Mouse (Mus musculus) heart, embryonic 10.5 days (tissue): ENCODE data around the gene Rab31. TPM values are rescaled to one million over a fixed set of nuclear protein-coding genes. Genes with fewer than 3 reads are reported as not detected.
A peak's percentile ranks its signal among the peaks of the same experiment; 100 is the strongest.

Experiments used
- DNase-seq: peaks from one replicate; pipeline ENCODE4 v3.0.0-alpha.2; 2017; ENCODE audit warnings: low spot score
- H3K27ac ChIP-seq: fragments of 300-500 bp; sonication (generic); 2 replicates; pipeline ENCODE4 v1.5.1; 2016; ENCODE audit warnings: mild to moderate bottlenecking
- H3K27me3 ChIP-seq: fragments of 300-500 bp; sonication (generic); 2 replicates; pipeline ENCODE4 v1.6.1; 2016; ENCODE audit warnings: mild to moderate bottlenecking; ENCODE audit not compliant: poor library complexity, insufficient read depth, severe bottlenecking
- H3K36me3 ChIP-seq: fragments of 300-500 bp; sonication (generic); 2 replicates; pipeline ENCODE4 v1.6.1; 2016; ENCODE audit warnings: mild to moderate bottlenecking, moderate library complexity
- H3K4me1 ChIP-seq: fragments of 300-500 bp; sonication (generic); 2 replicates; pipeline ENCODE4 v1.6.1; 2016; ENCODE audit warnings: mild to moderate bottlenecking
- H3K4me3 ChIP-seq: fragments of 300-500 bp; sonication (generic); 2 replicates; pipeline ENCODE4 v1.5.1; 2016; ENCODE audit warnings: mild to moderate bottlenecking, moderate library complexity
- H3K9me3 ChIP-seq: fragments of 300-500 bp; sonication (generic); 2 replicates; pipeline ENCODE4 v1.6.1; 2016; ENCODE audit warnings: mild to moderate bottlenecking, moderate library complexity
- WGBS: fragments of 180-500 bp; shearing (Covaris S2); methylation state at CpG from one replicate; pipeline ENCODE4 v1.1.7; 2016; 5-methylcytosine and 5-hydroxymethylcytosine counted together
- polyA plus RNA-seq: library from polyadenylated mRNA; unstranded; fragments of >200 nt; fragmentation: Nextera tagmentation; extraction: Ambion mirVana; gene quantifications from 2 replicates; pipeline ENCODE4 v1.2.1, GENCODE M21; 2016

The Rab31 gene
- polyA plus RNA-seq, 1 experiment from 2014 or later = 35.7 TPM

- Histone ChIP-seq H3K4me1 (peaks cover 11% of the 10 kb centered on the region), H3K27me3 (no peaks in the 10 kb centered on the region), H3K36me3 (peaks cover 8% of the 10 kb centered on the region; the same call in 1 of the 2 replicates), H3K27ac (no peak overlapping the region), H3K4me3 (no peak overlapping the region), H3K9me3 (no peaks in the 10 kb centered on the region)
- WGBS = 92% methylated on average over 12 of the region's 12 CpGs
- no peak for DNase-seq
These were observed 20.9 kb upstream of the Rab31 start for GRCm38 (mm10) chr17:65793307-65793930.

DNA sequence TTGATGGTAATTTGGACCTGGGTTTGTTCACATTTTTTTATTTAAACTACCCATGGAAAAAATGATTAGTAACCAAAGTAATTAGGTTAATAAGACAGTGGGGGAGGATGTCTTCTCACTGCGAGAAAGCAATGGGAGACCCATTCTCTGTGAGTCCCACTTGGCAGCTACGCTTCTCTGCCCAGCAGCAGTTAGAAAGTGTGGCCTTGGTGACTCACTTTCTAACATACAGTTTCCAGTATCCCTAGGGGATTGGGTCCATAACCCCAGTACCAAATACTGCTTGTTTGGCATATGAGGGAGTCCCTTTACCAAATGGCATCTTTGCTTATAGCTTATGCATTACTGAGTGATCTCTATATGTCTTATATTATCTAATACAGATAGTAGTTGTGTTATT, 18.6 kb upstream of the Rab31 start:
- DNase-seq = no peak
- Histone ChIP-seq H3K36me3 (peaks cover 15% of the 10 kb centered on the region), H3K27ac (no peak overlapping the region), H3K27me3 (no peaks in the 10 kb centered on the region), H3K4me1 (peaks cover 18% of the 10 kb centered on the region), H3K9me3 (no peaks in the 10 kb centered on the region), H3K4me3 (no peak overlapping the region)
- WGBS = 92% methylated on average over 2 of the region's 2 CpGs

DNA sequence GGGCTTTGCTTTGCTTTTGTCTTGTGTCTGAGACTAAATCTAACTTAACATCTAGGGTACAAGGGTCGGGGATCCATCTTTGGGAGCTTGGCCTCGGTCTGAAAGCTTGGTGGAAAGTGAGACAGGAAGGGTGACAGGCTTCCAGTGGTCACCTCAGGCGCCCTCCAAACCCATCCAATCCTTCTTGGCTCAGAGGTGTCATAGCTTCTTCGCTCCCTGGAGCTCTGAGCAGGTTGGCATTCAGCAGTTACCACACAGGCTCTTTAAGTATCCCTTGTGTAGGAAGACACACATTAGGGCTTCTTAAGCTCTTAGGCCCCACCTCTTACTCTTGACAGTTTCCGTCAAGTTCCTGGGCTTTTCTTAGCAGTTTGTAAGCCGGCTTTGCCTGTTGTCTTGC, 17.0 kb upstream of the Rab31 start:
- 84% methylated on average over 6 of the region's 6 CpGs for WGBS
- DNase-seq = no peak

GRCm38 (mm10) chr17:65788542-65789291, 16.2 kb upstream of the Rab31 start:
- H3K4me3 ChIP-seq = no peak overlapping the region
- H3K4me1 ChIP-seq = peaks cover 23% of the 10 kb centered on the region; the same call in 1 of the 2 replicates
- DNase-seq = no peak
- 79% methylated on average over 12 of the region's 12 CpGs for WGBS
- no peaks in the 10 kb centered on the region for H3K9me3 ChIP-seq
- peaks cover 21% of the 10 kb centered on the region for H3K36me3 ChIP-seq
- no peaks in the 10 kb centered on the region for H3K27me3 ChIP-seq
- H3K27ac ChIP-seq = no peak overlapping the region

More for the DNA sequence above, 17.0 kb upstream of the Rab31 start:
- H3K4me1 ChIP-seq = peaks cover 26% of the 10 kb centered on the region
- no peaks in the 10 kb centered on the region for H3K9me3 ChIP-seq
- peaks cover 23% of the 10 kb centered on the region for H3K36me3 ChIP-seq
- H3K4me3 ChIP-seq = no peak overlapping the region
- H3K27me3 ChIP-seq = no peaks in the 10 kb centered on the region
- H3K27ac ChIP-seq = no peak overlapping the region

DNA sequence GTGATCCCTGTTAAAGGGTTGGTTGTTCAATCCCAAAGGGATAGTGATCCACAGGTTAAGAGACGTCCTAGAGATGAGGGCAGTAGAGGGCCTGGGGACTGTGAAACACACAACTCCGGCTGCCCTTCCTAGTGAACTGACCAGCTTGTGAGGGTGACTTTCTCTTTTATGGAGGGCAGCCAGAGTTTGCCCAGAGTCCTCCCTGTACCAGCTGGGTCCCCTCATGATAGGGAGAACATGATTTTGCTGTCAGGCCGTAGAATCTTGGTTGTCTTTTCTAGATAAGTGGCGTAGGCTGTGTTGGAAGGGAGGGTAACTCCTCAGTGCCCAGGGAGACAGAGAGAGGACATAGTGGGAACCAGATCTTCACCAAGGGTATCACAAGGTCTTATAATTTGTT, 14.7 kb upstream of the Rab31 start:
- 76% methylated on average over 4 of the region's 4 CpGs for WGBS
- Histone ChIP-seq H3K36me3 (peaks cover 21% of the 10 kb centered on the region), H3K9me3 (no peaks in the 10 kb centered on the region), H3K27me3 (no peaks in the 10 kb centered on the region), H3K4me1 (peaks cover 23% of the 10 kb centered on the region; the same call in 1 of the 2 replicates), H3K4me3 (no peak overlapping the region), H3K27ac (no peak overlapping the region)
- no peak for DNase-seq

DNA sequence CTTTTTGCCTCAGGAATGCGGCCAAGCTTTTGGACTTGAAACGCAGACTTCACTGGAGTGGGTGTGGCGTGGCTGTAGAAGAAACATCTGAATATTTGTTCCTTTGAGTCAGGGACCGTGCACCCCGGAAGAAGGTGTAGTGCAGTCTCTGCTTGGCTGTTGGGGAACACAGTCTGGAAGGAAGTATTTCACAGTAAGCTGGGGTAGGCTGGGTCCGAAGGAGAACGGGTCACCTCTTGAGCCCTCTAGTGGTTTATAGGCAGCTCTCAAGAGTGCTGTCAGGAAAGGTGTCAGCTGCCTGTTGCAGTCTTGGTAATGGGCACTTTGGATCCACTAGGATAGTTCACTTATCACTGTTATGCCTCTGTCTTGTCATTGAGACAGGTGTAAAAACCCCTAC, 13.7 kb upstream of the Rab31 start:
- H3K27me3 ChIP-seq = no peaks in the 10 kb centered on the region
- no peak overlapping the region for H3K27ac ChIP-seq
- DNase-seq = no peak
- H3K4me3 ChIP-seq = no peak overlapping the region
- peaks cover 21% of the 10 kb centered on the region for H3K36me3 ChIP-seq
- H3K9me3 ChIP-seq = no peaks in the 10 kb centered on the region
- WGBS = 78% methylated on average over 7 of the region's 7 CpGs
- H3K4me1 ChIP-seq = peaks cover 29% of the 10 kb centered on the region

DNA sequence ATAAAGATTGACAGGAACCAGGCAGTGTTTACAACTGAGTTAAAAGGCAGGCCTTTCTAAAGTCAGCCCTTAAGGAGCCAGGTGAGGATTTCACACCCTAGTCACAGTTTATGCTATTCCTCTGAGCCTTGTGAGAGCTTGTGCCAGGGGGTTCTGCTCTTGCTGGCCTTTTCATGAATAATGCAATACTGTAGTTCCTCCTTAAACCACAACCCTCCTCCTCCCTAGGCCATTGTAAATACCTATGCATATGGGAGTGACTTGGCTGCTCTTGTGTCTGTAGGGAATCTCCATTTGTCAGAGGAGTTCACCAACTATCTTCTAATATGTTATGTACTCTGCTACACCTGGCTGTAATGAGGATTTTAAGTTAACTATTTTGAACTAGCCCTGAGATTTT, 13.2 kb upstream of the Rab31 start:
- H3K4me1 ChIP-seq = peaks cover 29% of the 10 kb centered on the region
- no peak overlapping the region for H3K4me3 ChIP-seq

DNA sequence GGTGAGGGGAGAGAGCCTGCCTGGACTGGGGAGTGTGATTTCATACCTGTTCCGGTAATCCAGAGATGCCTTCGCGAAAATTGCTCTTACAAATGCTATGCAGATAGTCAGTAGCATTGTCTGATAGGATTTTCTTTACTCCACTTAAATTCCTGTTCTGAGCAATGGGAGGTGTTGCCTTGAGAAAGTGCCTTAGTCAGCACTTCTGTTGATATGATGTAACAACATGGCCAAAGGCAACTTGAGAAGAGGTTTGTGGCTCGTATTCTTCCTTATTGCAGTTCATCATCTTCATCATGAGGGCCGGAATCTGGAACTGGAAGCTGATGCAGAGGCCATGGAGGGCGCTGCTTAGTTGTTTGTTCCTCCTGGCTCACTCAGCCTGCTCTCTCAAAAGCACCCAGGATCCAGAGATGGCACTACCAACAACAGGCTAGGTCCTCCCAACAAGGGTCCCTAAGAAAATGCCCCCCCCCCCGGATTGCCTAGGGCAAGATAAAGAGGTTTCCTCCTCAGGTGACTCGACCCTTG, 12.1 kb upstream of the Rab31 start:
- H3K27ac ChIP-seq = peak overlapping the region; percentile 99; the same call in 1 of the 2 replicates
- 71% methylated on average over 8 of the region's 8 CpGs for WGBS
- DNase-seq = no peak

More for the DNA sequence above, 13.2 kb upstream of the Rab31 start:
- no peaks in the 10 kb centered on the region for H3K27me3 ChIP-seq
- H3K9me3 ChIP-seq = no peaks in the 10 kb centered on the region
- no peak overlapping the region for H3K27ac ChIP-seq
- no peak for DNase-seq
- peaks cover 21% of the 10 kb centered on the region for H3K36me3 ChIP-seq

GRCm38 (mm10) chr17:65783182-65784161, 10.9 kb upstream of the Rab31 start:
- Histone ChIP-seq H3K4me1 (peaks cover 25% of the 10 kb centered on the region), H3K27ac (peak overlapping the region; percentile 99), H3K27me3 (no peaks in the 10 kb centered on the region), H3K36me3 (peaks cover 21% of the 10 kb centered on the region), H3K9me3 (no peaks in the 10 kb centered on the region), H3K4me3 (peak overlapping the region; percentile 93)
- 8% methylated on average over 113 of the region's 135 CpGs for WGBS
- peak; percentile 84 for DNase-seq

More for the DNA sequence above, 12.1 kb upstream of the Rab31 start:
- no peaks in the 10 kb centered on the region for H3K27me3 ChIP-seq
- H3K36me3 ChIP-seq = peaks cover 21% of the 10 kb centered on the region
- peaks cover 29% of the 10 kb centered on the region for H3K4me1 ChIP-seq
- no peaks in the 10 kb centered on the region for H3K9me3 ChIP-seq
- peak overlapping the region; percentile 93 for H3K4me3 ChIP-seq

DNA sequence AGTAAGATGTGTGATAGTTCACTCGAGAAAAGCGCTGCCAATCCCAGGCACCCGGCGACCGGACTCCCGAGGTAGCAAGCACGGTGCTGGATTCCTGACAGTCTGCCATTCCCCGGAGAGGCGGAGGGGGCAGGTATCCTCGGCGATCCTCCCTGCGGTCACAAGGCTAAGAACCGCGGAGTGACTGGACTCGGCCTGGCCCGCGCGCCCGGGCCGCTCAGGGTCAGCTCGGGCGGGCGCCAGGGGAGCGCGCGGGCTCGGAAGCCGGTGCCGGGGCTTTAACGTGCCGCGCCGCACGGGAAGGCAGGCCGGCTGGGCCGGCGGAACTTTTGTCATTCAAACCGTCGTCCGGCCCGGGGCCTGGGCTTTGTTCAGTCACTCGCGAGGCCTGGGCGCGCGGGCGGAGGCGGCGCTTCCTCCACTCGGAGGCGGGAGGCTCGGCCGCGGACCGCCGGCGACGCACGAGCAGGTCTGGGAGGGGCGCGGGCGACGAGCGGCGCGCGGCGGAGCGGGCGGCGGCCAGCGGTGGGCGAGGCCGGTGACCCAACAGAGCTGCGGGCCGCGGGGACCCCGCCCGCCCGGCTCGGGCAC, 10.1 kb upstream of the Rab31 start, which contains the start of gene Ppp4r1:
TSS of gene Ppp4r1 (plus strand) at position 23 of the 591 bp plus-strand sequence.
- Histone ChIP-seq H3K4me3 (peak within 1 kb of the TSS; percentile 93), H3K27ac (peak within 1 kb of the TSS; percentile 99), H3K9me3 (no peaks in the 10 kb centered on the region), H3K4me1 (peaks cover 25% of the 10 kb centered on the region), H3K36me3 (peaks cover 21% of the 10 kb centered on the region), H3K27me3 (no peaks in the 10 kb centered on the region)
- WGBS = 6% methylated on average over 79 of the region's 81 CpGs
- DNase-seq = peak; percentile 93

DNA sequence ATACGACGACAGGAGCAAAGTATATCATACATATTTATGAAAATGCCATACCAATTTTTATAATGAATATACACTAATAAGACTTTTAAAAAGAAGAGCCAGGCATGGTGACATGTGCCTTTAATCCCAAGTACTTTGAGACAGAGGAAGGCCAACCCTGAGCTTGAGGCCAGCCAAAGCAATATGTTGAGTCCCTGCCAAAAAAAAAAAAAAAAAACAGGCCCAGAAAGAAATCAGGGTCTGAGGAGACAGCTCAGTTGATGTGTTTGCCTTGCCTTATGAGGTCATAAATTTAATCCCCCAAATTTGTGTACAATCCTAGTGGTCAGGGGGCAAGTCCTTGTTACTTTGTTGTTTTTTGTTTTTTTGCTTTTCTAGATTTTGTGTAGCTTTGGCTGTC, 8.4 kb upstream of the Rab31 start:
- no peak overlapping the region for H3K27ac ChIP-seq
- H3K36me3 ChIP-seq = peaks cover 12% of the 10 kb centered on the region; the same call in 1 of the 2 replicates
- no peak for DNase-seq
- no peaks in the 10 kb centered on the region for H3K27me3 ChIP-seq
- 92% methylated on average over 2 of the region's 2 CpGs for WGBS
- peaks cover 16% of the 10 kb centered on the region for H3K4me1 ChIP-seq
- no peak overlapping the region for H3K4me3 ChIP-seq
- no peaks in the 10 kb centered on the region for H3K9me3 ChIP-seq

DNA sequence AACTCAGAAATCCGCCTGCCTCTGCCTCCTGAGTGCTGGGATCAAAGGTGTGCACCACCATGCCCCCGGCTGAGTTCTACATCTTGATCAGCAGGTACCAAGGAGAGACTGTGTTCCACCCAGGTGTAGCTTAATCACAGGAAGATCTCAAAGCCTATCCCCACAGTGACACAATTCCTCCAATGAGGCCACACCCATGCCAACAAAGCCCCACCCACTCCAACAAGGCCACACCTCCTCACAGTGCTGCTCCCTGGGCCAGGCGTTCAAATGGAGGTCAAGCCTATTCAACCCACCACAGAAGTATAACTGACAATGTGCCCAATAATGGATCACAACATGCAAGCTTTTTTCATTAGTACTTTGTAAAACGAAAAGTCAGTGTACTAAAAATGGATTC, 4.9 kb upstream of the Rab31 start:
- H3K36me3 ChIP-seq = no peaks in the 10 kb centered on the region
- no peak for DNase-seq
- no peaks in the 10 kb centered on the region for H3K27me3 ChIP-seq
- H3K4me3 ChIP-seq = no peak overlapping the region
- no peaks in the 10 kb centered on the region for H3K9me3 ChIP-seq
- 86% methylated on average over 4 of the region's 4 CpGs for WGBS
- peaks cover 19% of the 10 kb centered on the region for H3K4me1 ChIP-seq
- no peak overlapping the region for H3K27ac ChIP-seq
